Mouse (Mus musculus) CH12F3 (cell line): Measurements from ENCODE around the gene Stard7.
"Not testable (repeated sequence)": the region's sequence is repeated elsewhere in the genome, so short reads cannot be mapped to it uniquely, and the experiment has no call there.

Source experiments
- in situ Hi-C: fragments of 300-500 bp; cut with MboI; formaldehyde crosslinking; loops from 2 replicates; pipeline ENCODE4 v1.14.3; 2020; ENCODE audit warnings: low sequenced_read_pairs

Stard7 gene

GRCm38 (mm10) chr2:127272806-127273205, 2.8 kb downstream of the Stard7 start:
- in situ Hi-C loops: no loop called here

- in situ Hi-C loops: no loop called here
These were observed 4.6 kb downstream of the Stard7 start for GRCm38 (mm10) chr2:127274590-127274989.

GRCm38 (mm10) chr2:127275551-127276320, 5.7 kb downstream of the Stard7 start:
- in situ Hi-C loops: no loop called here

GRCm38 (mm10) chr2:127278162-127278561, 8.1 kb downstream of the Stard7 start:
- in situ Hi-C loops: no loop called here

- in situ Hi-C loops: no loop called here
These were observed 22.2 kb downstream of the Stard7 start for GRCm38 (mm10) chr2:127292250-127292649.

- in situ Hi-C loops: no loop called here
These were observed 27.2 kb downstream of the Stard7 start for GRCm38 (mm10) chr2:127297001-127297805.

- in situ Hi-C loops: no loop called here
These were observed 28.0 kb downstream of the Stard7 start for GRCm38 (mm10) chr2:127298056-127298455.

- in situ Hi-C loops: no loop called here
These were observed 30.7 kb downstream of the Stard7 start for GRCm38 (mm10) chr2:127300701-127301100.

GRCm38 (mm10) chr2:127301883-127302282, 31.9 kb downstream of the Stard7 start:
- in situ Hi-C loops: no loop called here

GRCm38 (mm10) chr2:127304192-127304591, 34.2 kb downstream of the Stard7 start:
- in situ Hi-C loops: not testable (repeated sequence)

- in situ Hi-C loops: loop anchor here (5.0 kb wide), 1 partner anchor 38 kb away; no protein-coding TSS in a partner anchor
These were observed 34.7 kb downstream of the Stard7 start for GRCm38 (mm10) chr2:127304609-127305210.

GRCm38 (mm10) chr2:127306123-127306522, 36.1 kb downstream of the Stard7 start:
- in situ Hi-C loops: loop anchor here (5.0 kb wide), 1 partner anchor 36 kb away; no protein-coding TSS in a partner anchor

- in situ Hi-C loops: loop anchor here (5.0 kb wide), 1 partner anchor 35 kb away; no protein-coding TSS in a partner anchor
These were observed 37.2 kb downstream of the Stard7 start for GRCm38 (mm10) chr2:127307179-127307578.

GRCm38 (mm10) chr2:127308660-127309059, 38.6 kb downstream of the Stard7 start:
- in situ Hi-C loops: loop anchor here (5.0 kb wide), 1 partner anchor 34 kb away; no protein-coding TSS in a partner anchor

- in situ Hi-C loops: no loop called here
These were observed 40.2 kb downstream of the Stard7 start for GRCm38 (mm10) chr2:127310246-127310645.

GRCm38 (mm10) chr2:127310685-127311084, 40.7 kb downstream of the Stard7 start:
- in situ Hi-C loops: no loop called here

GRCm38 (mm10) chr2:127311193-127311592, 41.2 kb downstream of the Stard7 start:
- in situ Hi-C loops: no loop called here

- in situ Hi-C loops: no loop called here
These were observed 42.8 kb downstream of the Stard7 start for GRCm38 (mm10) chr2:127312801-127313200.

- in situ Hi-C loops: no loop called here
These were observed 43.9 kb downstream of the Stard7 start for GRCm38 (mm10) chr2:127313878-127314277.

GRCm38 (mm10) chr2:127314467-127315154, 44.6 kb downstream of the Stard7 start:
- in situ Hi-C loops: no loop called here

GRCm38 (mm10) chr2:127315155-127315470, 45.1 kb downstream of the Stard7 start:
- in situ Hi-C loops: no loop called here
